Mouse (Mus musculus) CD4-positive, CD25-positive, alpha-beta regulatory T cell, adult 2 months (primary cell): Measurements from ENCODE around the gene Slc39a13.
"Not testable (repeated sequence)": the region's sequence is repeated elsewhere in the genome, so short reads cannot be mapped to it uniquely, and the experiment has no call there.

Experiments used
- DNase-seq: peaks from one replicate; pipeline ENCODE4 v3.0.0-alpha.2; 2012; ENCODE audit warnings: low read depth, low spot score

Gene Slc39a13

GRCm38 (mm10) chr2:91066455-91066854, 3.8 kb downstream of the Slc39a13 start:
- no peak for DNase-seq

- DNase-seq = peak; percentile 72
Observed at GRCm38 (mm10) chr2:91065544-91065943, 4.7 kb downstream of the Slc39a13 start.

- DNase-seq = no peak
Observed at GRCm38 (mm10) chr2:91064211-91064610, 6.0 kb downstream of the Slc39a13 start.

- no peak for DNase-seq
Observed at GRCm38 (mm10) chr2:91062779-91063606, 7.2 kb downstream of the Slc39a13 start.

- DNase-seq = no peak
Observed at GRCm38 (mm10) chr2:91061849-91062481, 8.3 kb downstream of the Slc39a13 start.

GRCm38 (mm10) chr2:91060544-91061355, 9.5 kb downstream of the Slc39a13 start:
- DNase-seq = peak; percentile 47

GRCm38 (mm10) chr2:91059376-91059775, 10.8 kb downstream of the Slc39a13 start:
- no peak for DNase-seq

GRCm38 (mm10) chr2:91058435-91058834, 11.8 kb downstream of the Slc39a13 start:
- no peak for DNase-seq

GRCm38 (mm10) chr2:91053934-91054382, 16.3 kb downstream of the Slc39a13 start, which contains the start of gene Psmc3:
Gene Psmc3 (plus strand): TSS chr2:91054009.
- DNase-seq = peak; percentile 95

GRCm38 (mm10) chr2:91053181-91053933, 16.9 kb downstream of the Slc39a13 start:
- DNase-seq = no peak

- DNase-seq = peak; percentile 57
Observed at GRCm38 (mm10) chr2:91052752-91053151, 17.5 kb downstream of the Slc39a13 start.

GRCm38 (mm10) chr2:91051917-91052316, 18.3 kb downstream of the Slc39a13 start:
- DNase-seq = no peak

GRCm38 (mm10) chr2:91047359-91047758, 22.9 kb downstream of the Slc39a13 start:
- no peak for DNase-seq

- DNase-seq = not testable (repeated sequence)
Observed at GRCm38 (mm10) chr2:91045805-91046204, 24.4 kb downstream of the Slc39a13 start.

- DNase-seq = no peak
Observed at GRCm38 (mm10) chr2:91044727-91045126, 25.5 kb downstream of the Slc39a13 start.

- peak; percentile 79 for DNase-seq
Observed at GRCm38 (mm10) chr2:91042651-91043398, 27.4 kb downstream of the Slc39a13 start.

- no peak for DNase-seq
Observed at GRCm38 (mm10) chr2:91041786-91042185, 28.4 kb downstream of the Slc39a13 start.

- no peak for DNase-seq
Observed at GRCm38 (mm10) chr2:91035385-91035784, 34.8 kb downstream of the Slc39a13 start, which contains the start of gene Rapsn. Gene Rapsn (plus strand): TSS chr2:91035620.

- DNase-seq = peak; percentile 53
Observed at GRCm38 (mm10) chr2:91033000-91033399, 37.2 kb downstream of the Slc39a13 start.

GRCm38 (mm10) chr2:91031216-91031615, 39.0 kb downstream of the Slc39a13 start:
- DNase-seq = no peak
